Mouse (Mus musculus) stomach, embryonic 15.5 days (tissue): ENCODE measurements around the gene Ak1. TPM values are rescaled to one million over a fixed set of nuclear protein-coding genes. Genes with fewer than 3 reads are reported as not detected.

Source experiments
- ATAC-seq: fragments of 200-750 bp; cut with Nextera tagmentation; 2 replicates; pipeline ENCODE4 v1.8.0; 2017; ENCODE audit warnings: low read depth, moderate number of reproducible peaks, moderate TSS enrichment; ENCODE audit not compliant: insufficient read depth, low FRiP score
- H3K27ac ChIP-seq: fragments of 300-500 bp; sonication (generic); 2 replicates; pipeline ENCODE4 v1.5.1; 2015; ENCODE audit warnings: mild to moderate bottlenecking, inconsistent platforms
- H3K27me3 ChIP-seq: fragments of 300-500 bp; sonication (generic); replicated peaks from 2 replicates; pipeline ENCODE4 v1.6.1; 2015; ENCODE audit warnings: inconsistent platforms
- H3K36me3 ChIP-seq: fragments of 300-500 bp; sonication (generic); 2 replicates; pipeline ENCODE4 v1.6.1; 2015; ENCODE audit warnings: inconsistent platforms
- H3K4me1 ChIP-seq: fragments of 300-500 bp; sonication (generic); 2 replicates; pipeline ENCODE4 v1.6.1; 2015; ENCODE audit warnings: inconsistent platforms
- H3K4me2 ChIP-seq: fragments of 300-500 bp; sonication (generic); 2 replicates; pipeline ENCODE4 v1.6.1; 2015; ENCODE audit warnings: mild to moderate bottlenecking, inconsistent platforms
- H3K4me3 ChIP-seq: fragments of 300-500 bp; sonication (generic); replicated peaks from 2 replicates; pipeline ENCODE4 v1.5.1; 2015; ENCODE audit warnings: inconsistent platforms
- H3K9ac ChIP-seq: fragments of 300-500 bp; sonication (generic); 2 replicates; pipeline ENCODE4 v1.6.1; 2015; ENCODE audit warnings: inconsistent platforms
- H3K9me3 ChIP-seq: fragments of 300-500 bp; sonication (generic); 2 replicates; pipeline ENCODE4 v1.6.1; 2016; ENCODE audit warnings: inconsistent platforms
- WGBS: fragments of 180-500 bp; shearing (Covaris S2); methylation state at CpG from one replicate; pipeline ENCODE4 v1.1.7; 2015; 5-methylcytosine and 5-hydroxymethylcytosine counted together
- microRNA counts: library from miRNA; unstranded; fragments of <30 nt; microRNA quantifications from one replicate; lab custom pipeline; 2016
- microRNA-seq: library from miRNA; unstranded; fragments of <30 nt; microRNA quantifications from one replicate; pipeline ENCODE4, GENCODE M21; 2016
- polyA plus RNA-seq: library from polyadenylated mRNA; unstranded; fragments of >200 nt; fragmentation: Nextera tagmentation; extraction: Ambion mirVana; gene quantifications from 2 replicates; pipeline ENCODE4 v1.2.1, GENCODE M21; 2015

Ak1 gene
- polyA plus RNA-seq, 1 experiment from 2014 or later: 21.8 TPM

GRCm38 (mm10) chr2:32680961-32681650 is 59.5 kb downstream of the Ak1 start:
- 77% methylated on average over 19 of the region's 19 CpGs for WGBS
- Histone ChIP-seq H3K9ac (no peak overlapping the region), H3K4me3 (no peak overlapping the region), H3K27ac (peak overlapping the region; percentile 65), H3K27me3 (no peaks in the 10 kb centered on the region), H3K4me1 (peaks cover 28% of the 10 kb centered on the region), H3K36me3 (peaks cover 32% of the 10 kb centered on the region), H3K9me3 (no peaks in the 10 kb centered on the region), H3K4me2 (no peak overlapping the region)
- ATAC-seq: no peak

DNA sequence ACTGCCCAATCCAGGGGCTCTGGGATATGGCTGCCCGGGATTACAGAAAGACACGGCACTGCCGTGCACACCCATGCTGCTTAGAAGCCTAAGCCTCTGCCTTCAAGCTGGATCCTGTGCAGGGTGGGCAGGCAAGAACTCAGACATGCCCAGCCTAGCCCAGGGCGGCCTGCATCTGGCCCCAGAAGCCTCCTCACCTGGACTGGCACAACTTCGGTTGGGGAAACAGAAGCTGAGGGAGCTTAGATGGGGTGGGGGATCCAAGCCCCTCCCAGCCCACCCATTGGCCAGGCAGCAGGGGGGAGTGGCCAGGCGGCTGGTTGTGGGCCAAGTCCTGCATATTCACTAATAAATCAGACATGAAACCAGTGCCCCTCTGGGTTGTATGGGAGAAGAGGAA is 60.2 kb downstream of the Ak1 start:
- Histone ChIP-seq H3K4me2 (0 out of 2 replicates have a peak overlapping the region, but pooled peaks have one; percentile 13), H3K4me1 (peaks cover 28% of the 10 kb centered on the region), H3K9me3 (no peaks in the 10 kb centered on the region), H3K36me3 (peaks cover 33% of the 10 kb centered on the region), H3K27me3 (no peaks in the 10 kb centered on the region), H3K27ac (peak overlapping the region; percentile 65; the same call in 1 of the 2 replicates), H3K9ac (no peak overlapping the region), H3K4me3 (no peak overlapping the region)
- ATAC-seq: peak; percentile 25
- WGBS: 59% methylated on average over 6 of the region's 6 CpGs

DNA sequence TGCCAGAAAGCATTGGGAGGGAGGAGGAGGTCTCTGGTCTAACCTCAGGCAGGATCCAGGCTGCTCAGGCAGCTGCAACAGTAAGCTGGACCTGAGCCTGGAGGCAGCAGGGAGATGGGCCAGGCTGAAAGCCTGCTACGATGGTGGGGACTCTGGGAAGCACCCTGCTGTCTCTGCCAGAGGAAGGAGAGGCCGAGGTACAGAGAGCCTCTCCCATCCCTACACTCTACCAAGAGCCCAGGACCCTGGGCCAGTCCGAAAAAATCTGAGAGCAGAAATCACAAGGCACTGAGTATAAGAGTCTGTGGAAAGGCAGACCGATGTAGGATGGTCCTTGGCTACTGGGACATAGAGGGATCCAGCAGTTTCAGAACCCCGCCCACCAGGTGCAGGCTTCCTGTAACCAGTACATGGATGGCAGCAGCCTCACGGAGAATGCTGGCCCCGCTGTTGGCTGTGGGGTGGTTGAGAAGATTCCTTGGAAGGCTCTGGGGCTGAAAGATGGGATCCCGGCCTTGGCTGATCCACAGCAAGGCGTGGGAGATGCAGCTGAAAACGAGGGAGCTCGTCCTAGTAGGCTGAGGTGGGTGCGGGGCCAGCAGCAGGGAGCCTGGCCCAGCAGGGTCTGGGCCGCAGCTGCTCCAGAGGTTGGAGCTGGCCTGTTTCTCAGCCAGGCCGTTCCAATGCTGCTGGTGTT is 61.3 kb downstream of the Ak1 start:
- Histone ChIP-seq H3K27me3 (no peaks in the 10 kb centered on the region), H3K4me2 (no peak overlapping the region), H3K9ac (no peak overlapping the region), H3K4me1 (peaks cover 28% of the 10 kb centered on the region), H3K9me3 (no peaks in the 10 kb centered on the region), H3K27ac (no peak overlapping the region), H3K36me3 (peaks cover 40% of the 10 kb centered on the region), H3K4me3 (no peak overlapping the region)
- 76% methylated on average over 14 of the region's 14 CpGs for WGBS
- ATAC-seq: no peak

DNA sequence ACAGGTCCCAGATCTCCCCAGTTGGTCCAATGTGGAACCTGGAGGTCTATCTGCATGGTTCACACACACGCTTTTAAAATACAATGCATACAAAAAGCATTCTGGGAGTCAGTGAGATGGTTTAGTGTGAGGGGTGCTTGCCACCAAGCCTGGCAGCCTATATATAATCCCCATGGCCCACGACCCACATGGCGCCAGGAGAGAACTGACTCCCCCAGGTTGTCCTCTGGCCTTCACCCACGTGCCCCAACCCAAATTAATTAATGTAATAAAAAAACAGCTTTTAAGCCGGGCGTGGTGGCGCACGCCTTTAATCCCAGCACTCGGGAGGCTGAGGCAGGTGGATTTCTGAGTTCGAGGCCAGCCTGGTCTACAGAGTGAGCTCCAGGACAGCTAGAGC is 62.1 kb downstream of the Ak1 start:
- H3K4me3 ChIP-seq: no peak overlapping the region
- peaks cover 41% of the 10 kb centered on the region for H3K36me3 ChIP-seq
- no peak overlapping the region for H3K27ac ChIP-seq
- ATAC-seq: no peak
- 90% methylated on average over 10 of the region's 10 CpGs for WGBS
- H3K9ac ChIP-seq: no peak overlapping the region
- no peak overlapping the region for H3K4me2 ChIP-seq
- H3K27me3 ChIP-seq: no peaks in the 10 kb centered on the region
- peaks cover 28% of the 10 kb centered on the region for H3K4me1 ChIP-seq
- no peaks in the 10 kb centered on the region for H3K9me3 ChIP-seq

MicroRNAs within 50 kb of the gene (microRNA counts, 519-probe panel; counts per million panel counts)
- microRNA mmu-miR-1954 (lab: Ali Mortazavi, UCI): not detected

Small RNA genes lying within 50 kb of the gene (microRNA-seq; reads per million reads assigned to microRNA genes)
- not detected for gene Gm47291
- not detected for gene Mir1954

Other genes with a start within 250 kb of the Ak1 start
- 36.1 and 42.9 TPM in 2 replicates for gene 1110008P14Rik, start 239.8 kb upstream of the Ak1 start, polyA plus RNA-seq
- 25.1 and 30.7 TPM in 2 replicates for gene Lcn2, start 233.5 kb upstream of the Ak1 start, polyA plus RNA-seq
- 28.5 and 31.4 TPM in 2 replicates for gene Ptges2, start 225.9 kb upstream of the Ak1 start, polyA plus RNA-seq
- gene Naif1, start 171.3 kb upstream of the Ak1 start, polyA plus RNA-seq: 5.1 and 5.4 TPM in 2 replicates
- 17.6 and 17.9 TPM in 2 replicates for gene Slc25a25, start 170.3 kb upstream of the Ak1 start, polyA plus RNA-seq
- 11.2 and 13.0 TPM in 2 replicates for gene Fam102a, start 86.4 kb upstream of the Ak1 start, polyA plus RNA-seq
- 109 and 112 TPM in 2 replicates for gene Dpm2, start 50.9 kb upstream of the Ak1 start, polyA plus RNA-seq
- 0.36 and 0.61 TPM in 2 replicates for gene Pip5kl1, start 47.0 kb upstream of the Ak1 start, polyA plus RNA-seq
- gene 9430097D07Rik, start 46.1 kb upstream of the Ak1 start, polyA plus RNA-seq: 0.09 and 0.12 TPM in 2 replicates
- 18.3 and 20.3 TPM in 2 replicates for gene St6galnac4, start 34.7 kb upstream of the Ak1 start, polyA plus RNA-seq
- gene St6galnac6, start 22.0 kb upstream of the Ak1 start, polyA plus RNA-seq: 17.4 and 19.7 TPM in 2 replicates
- gene Eng, start 24.8 kb downstream of the Ak1 start, polyA plus RNA-seq: 59.6 and 65.3 TPM in 2 replicates
- gene Fpgs, start 82.4 kb downstream of the Ak1 start, polyA plus RNA-seq: 33.8 and 34.1 TPM in 2 replicates
- gene Cdk9, start 91.3 kb downstream of the Ak1 start, polyA plus RNA-seq: 89.8 and 91.4 TPM in 2 replicates
- gene Sh2d3c, start 99.3 kb downstream of the Ak1 start, polyA plus RNA-seq: 26.2 and 28.6 TPM in 2 replicates
- gene 6330409D20Rik, start 119.3 kb downstream of the Ak1 start, polyA plus RNA-seq: 0.27 and 0.45 TPM in 2 replicates
- 63.8 and 68.5 TPM in 2 replicates for gene Tor2a, start 135.5 kb downstream of the Ak1 start, polyA plus RNA-seq
- gene Ttc16, start 153.9 kb downstream of the Ak1 start, polyA plus RNA-seq: 0.23 and 0.41 TPM in 2 replicates
- gene Ptrh1, start 154.0 kb downstream of the Ak1 start, polyA plus RNA-seq: 4.4 TPM in 2 replicates
- 0.62 and 1.1 TPM in 2 replicates for gene Cfap157, start 162.7 kb downstream of the Ak1 start, polyA plus RNA-seq
- 20.0 and 21.4 TPM in 2 replicates for gene Stxbp1, start 225.5 kb downstream of the Ak1 start, polyA plus RNA-seq